Mouse (Mus musculus) heart, adult 18-20 months (tissue): ENCODE data around the gene Npnt. TPM values are rescaled to one million over a fixed set of nuclear protein-coding genes. Genes with fewer than 3 reads are reported as not detected.

Source experiments
- DNase-seq, 2 experiments: peaks; one replicate each; pipeline ENCODE4 v3.0.0; 2021 to 2022; ENCODE audit warnings: mixed read lengths in 1 of 2
- total RNA-seq, 2 experiments: library from RNA; stranded (reverse); gene quantifications; 2 replicates each; pipeline ENCODE4 v1.2.3; 2021

Npnt gene
- total RNA-seq, 2 experiments from 2014 or later = 1.7 to 2.4 TPM

- no peak for DNase-seq
These were observed 11.1 kb downstream of the Npnt start for GRCm38 (mm10) chr3:132939006-132939405.

GRCm38 (mm10) chr3:132934649-132935048 lies 15.4 kb downstream of the Npnt start:
- DNase-seq = no peak

GRCm38 (mm10) chr3:132931526-132931925 lies 18.6 kb downstream of the Npnt start:
- no peak for DNase-seq

- no peak for DNase-seq
These were observed 20.2 kb downstream of the Npnt start for GRCm38 (mm10) chr3:132929866-132930265.

GRCm38 (mm10) chr3:132928186-132928585 lies 21.9 kb downstream of the Npnt start:
- no peak for DNase-seq

GRCm38 (mm10) chr3:132919798-132920197 lies 30.3 kb downstream of the Npnt start:
- DNase-seq = no peak

GRCm38 (mm10) chr3:132919240-132919639 lies 30.9 kb downstream of the Npnt start:
- no peak for DNase-seq

- no peak for DNase-seq
These were observed 32.6 kb downstream of the Npnt start for GRCm38 (mm10) chr3:132917356-132918090.

- no peak for DNase-seq
These were observed 34.4 kb downstream of the Npnt start for GRCm38 (mm10) chr3:132915661-132916060.

- DNase-seq = no peak
These were observed 37.7 kb downstream of the Npnt start for GRCm38 (mm10) chr3:132912420-132912819.

- DNase-seq = peak; percentile 24 to 35
These were observed 38.4 kb downstream of the Npnt start for GRCm38 (mm10) chr3:132911716-132912115.

- no peak for DNase-seq
These were observed 39.4 kb downstream of the Npnt start for GRCm38 (mm10) chr3:132910727-132911126.

GRCm38 (mm10) chr3:132909736-132910135 lies 40.4 kb downstream of the Npnt start:
- no peak for DNase-seq

- no peak for DNase-seq
These were observed 42.4 kb downstream of the Npnt start for GRCm38 (mm10) chr3:132907506-132908203.

GRCm38 (mm10) chr3:132905224-132905930 lies 44.7 kb downstream of the Npnt start:
- no peak for DNase-seq

- no peak for DNase-seq
These were observed 46.7 kb downstream of the Npnt start for GRCm38 (mm10) chr3:132903386-132903785.

- no peak for DNase-seq
These were observed 47.2 kb downstream of the Npnt start for GRCm38 (mm10) chr3:132902921-132903320.

GRCm38 (mm10) chr3:132902206-132902605 lies 47.9 kb downstream of the Npnt start:
- no peak for DNase-seq

GRCm38 (mm10) chr3:132897891-132898290 lies 52.2 kb downstream of the Npnt start:
- DNase-seq = no peak

- no peak for DNase-seq
These were observed 52.7 kb downstream of the Npnt start for GRCm38 (mm10) chr3:132897390-132897789.

- DNase-seq = peak; percentile 9 to 25
These were observed 56.0 kb downstream of the Npnt start for GRCm38 (mm10) chr3:132894086-132894485.

- no peak for DNase-seq
These were observed 56.4 kb downstream of the Npnt start for GRCm38 (mm10) chr3:132893676-132894075.

GRCm38 (mm10) chr3:132893044-132893443 lies 57.0 kb downstream of the Npnt start:
- DNase-seq = no peak
